Mouse (Mus musculus) common myeloid progenitor, adult 5-6 weeks (primary cell): ENCODE results near the gene Podnl1. TPM values are rescaled to one million over a fixed set of nuclear protein-coding genes. Genes with fewer than 3 reads are reported as not detected.

Experiments used
- ATAC-seq: replicated peaks from 2 replicates; pipeline ENCODE4 v1.8.0; 2016; ENCODE audit warnings: low read depth, mild to moderate bottlenecking, moderate TSS enrichment, inconsistent platforms; ENCODE audit not compliant: poor library complexity, severe bottlenecking
- total RNA-seq: library from RNA; stranded (forward); fragments of 200-1000, 187-1606 nt; gene quantifications from 2 replicates; pipeline ENCODE4 v1.2.3, GENCODE M21; 2017

Podnl1 gene
- not detected in 2 replicates for total RNA-seq

- peak; percentile 22; the same call in 1 of the 2 replicates for ATAC-seq
Measured at GRCm38 (mm10) chr8:84125656-84126055, at the start of gene Podnl1. Podnl1 (plus strand) TSS chr8:84125989.

GRCm38 (mm10) chr8:84076412-84076811 is 49.4 kb upstream of the Podnl1 start:
- ATAC-seq, result no peak

- no peak for ATAC-seq
Measured at GRCm38 (mm10) chr8:84076849-84077248, 48.9 kb upstream of the Podnl1 start.

- ATAC-seq, result no peak
Measured at GRCm38 (mm10) chr8:84079206-84079605, 46.6 kb upstream of the Podnl1 start.

GRCm38 (mm10) chr8:84083829-84084241 is 42.0 kb upstream of the Podnl1 start:
- no peak for ATAC-seq

GRCm38 (mm10) chr8:84084341-84085115 is 41.3 kb upstream of the Podnl1 start:
- no peak for ATAC-seq

GRCm38 (mm10) chr8:84087156-84087555 is 38.6 kb upstream of the Podnl1 start:
- no peak for ATAC-seq

GRCm38 (mm10) chr8:84087821-84088220 is 38.0 kb upstream of the Podnl1 start:
- no peak for ATAC-seq

- no peak for ATAC-seq
Measured at GRCm38 (mm10) chr8:84089277-84089676, 36.5 kb upstream of the Podnl1 start.

- ATAC-seq, result no peak
Measured at GRCm38 (mm10) chr8:84090585-84090984, 35.2 kb upstream of the Podnl1 start.

- no peak for ATAC-seq
Measured at GRCm38 (mm10) chr8:84096061-84096460, 29.7 kb upstream of the Podnl1 start.

- no peak for ATAC-seq
Measured at GRCm38 (mm10) chr8:84098376-84098775, 27.4 kb upstream of the Podnl1 start.

GRCm38 (mm10) chr8:84101476-84102270 is 24.1 kb upstream of the Podnl1 start:
- ATAC-seq, result no peak

- no peak for ATAC-seq
Measured at GRCm38 (mm10) chr8:84103601-84104000, 22.2 kb upstream of the Podnl1 start.

- peak; percentile 61 for ATAC-seq
Measured at GRCm38 (mm10) chr8:84104221-84104620, 21.6 kb upstream of the Podnl1 start.

- peak; percentile 96 for ATAC-seq
Measured at GRCm38 (mm10) chr8:84104697-84105609, 20.8 kb upstream of the Podnl1 start, which contains the start of gene Dcaf15. Dcaf15 (minus strand) TSS chr8:84104768.

- no peak for ATAC-seq
Measured at GRCm38 (mm10) chr8:84105676-84106075, 20.1 kb upstream of the Podnl1 start.

- ATAC-seq, result no peak
Measured at GRCm38 (mm10) chr8:84106216-84107040, 19.4 kb upstream of the Podnl1 start.

GRCm38 (mm10) chr8:84115646-84116045 is 10.1 kb upstream of the Podnl1 start:
- no peak for ATAC-seq
